Mouse (Mus musculus): ENCODE results near the gene Milr1. TPM values are rescaled to one million over a fixed set of nuclear protein-coding genes. Genes with fewer than 3 reads are reported as not detected.
A peak's percentile ranks its signal among the peaks of the same experiment; 100 is the strongest.

The Milr1 gene
- polyA plus RNA-seq, 2 experiments = 1.9 to 2.1 TPM

DNA sequence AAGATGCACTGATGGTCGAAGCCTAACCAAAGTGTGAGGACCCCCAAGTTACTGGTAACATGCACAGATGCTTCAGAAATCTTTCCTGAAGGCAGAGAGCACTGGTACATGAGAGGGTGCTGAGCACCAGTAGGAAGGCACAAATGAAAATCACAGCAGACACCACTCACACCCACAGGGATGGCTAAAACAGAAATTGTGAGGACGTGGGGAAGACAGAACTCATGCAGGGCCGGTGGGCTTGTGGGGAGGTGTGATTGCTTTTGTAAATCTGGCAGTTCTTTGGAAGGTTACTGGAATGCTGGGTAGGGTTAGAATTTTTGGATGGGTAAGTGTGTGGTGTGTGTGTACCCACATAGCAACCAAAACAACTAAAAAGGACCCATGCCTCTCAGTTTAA is 66.1 kb downstream of the Milr1 start:
- no peak for TF ChIP-seq POLR2A (IDR thresholded peaks at IDR 0.05; ENCODE audit: borderline replicate concordance, extremely low read depth, insufficient read depth, insufficient read length)
- H3K9me3 ChIP-seq (ENCODE audit: control insufficient read depth, low read length) = no peaks in the 10 kb centered on the region
- DNase-seq (ENCODE audit: low spot score) (no peak), ATAC-seq (ENCODE audit: low FRiP score, low read depth) (no peak)
- H3K4me1 ChIP-seq (ENCODE audit: control insufficient read depth, insufficient read depth, low read length) = peaks cover 12% of the 10 kb centered on the region
- H3K4me2 ChIP-seq (replicated peaks; ENCODE audit: low read depth, low read length, severe bottlenecking) = no peak overlapping the region
- no peaks in the 10 kb centered on the region for H3K27me3 ChIP-seq (ENCODE audit: control insufficient read depth, insufficient read depth, low read length)
- 77% methylated on average over 3 of the region's 3 CpGs for WGBS
- no peak overlapping the region for H3K4me3 ChIP-seq (replicated peaks; ENCODE audit: low read length)
- H3K27ac ChIP-seq (replicated peaks; ENCODE audit: low read depth, low read length) = no peak overlapping the region
- H3K36me3 ChIP-seq (ENCODE audit: control insufficient read depth, insufficient read depth, low read length) = peaks cover 92% of the 10 kb centered on the region
- no peak overlapping the region for H3K9ac ChIP-seq (ENCODE audit: low read depth, low read length, severe bottlenecking)

DNA sequence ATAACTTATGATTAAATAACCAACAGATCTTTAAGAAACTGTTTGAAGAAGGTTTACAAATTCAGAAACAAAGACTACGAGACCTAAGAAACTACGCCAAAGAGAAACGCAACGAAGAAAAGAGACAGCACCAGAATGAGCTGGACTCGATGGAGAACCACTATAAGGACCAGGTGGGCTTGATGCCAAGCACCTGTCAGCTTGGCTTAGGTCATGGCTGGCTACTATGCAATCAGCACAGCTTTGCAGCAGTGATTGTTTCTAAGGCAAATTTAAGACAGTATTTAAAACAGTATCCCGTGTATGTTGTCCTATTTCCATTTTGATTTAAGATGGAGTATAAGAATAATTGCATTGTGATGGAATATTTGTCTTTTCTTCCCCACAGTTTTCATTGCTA is 66.8 kb downstream of the Milr1 start:
- WGBS = 85% methylated on average over 6 of the region's 6 CpGs
- TF ChIP-seq POLR2A (IDR thresholded peaks at IDR 0.05; ENCODE audit: borderline replicate concordance, extremely low read depth, insufficient read depth, insufficient read length) = no peak
- no peak overlapping the region for H3K4me2 ChIP-seq (replicated peaks; ENCODE audit: low read depth, low read length, severe bottlenecking)
- H3K4me3 ChIP-seq (replicated peaks; ENCODE audit: low read length) = no peak overlapping the region
- H3K27ac ChIP-seq (replicated peaks; ENCODE audit: low read depth, low read length) = no peak overlapping the region
- H3K9ac ChIP-seq (ENCODE audit: low read depth, low read length, severe bottlenecking) = no peak overlapping the region
- ATAC-seq (ENCODE audit: low FRiP score, low read depth) (no peak), DNase-seq (ENCODE audit: low spot score) (no peak)
- H3K4me1 ChIP-seq (ENCODE audit: control insufficient read depth, insufficient read depth, low read length) = peaks cover 12% of the 10 kb centered on the region
- H3K36me3 ChIP-seq (ENCODE audit: control insufficient read depth, insufficient read depth, low read length) = peaks cover 92% of the 10 kb centered on the region
- no peaks in the 10 kb centered on the region for H3K9me3 ChIP-seq (ENCODE audit: control insufficient read depth, low read length)
- no peaks in the 10 kb centered on the region for H3K27me3 ChIP-seq (ENCODE audit: control insufficient read depth, insufficient read depth, low read length)

DNA sequence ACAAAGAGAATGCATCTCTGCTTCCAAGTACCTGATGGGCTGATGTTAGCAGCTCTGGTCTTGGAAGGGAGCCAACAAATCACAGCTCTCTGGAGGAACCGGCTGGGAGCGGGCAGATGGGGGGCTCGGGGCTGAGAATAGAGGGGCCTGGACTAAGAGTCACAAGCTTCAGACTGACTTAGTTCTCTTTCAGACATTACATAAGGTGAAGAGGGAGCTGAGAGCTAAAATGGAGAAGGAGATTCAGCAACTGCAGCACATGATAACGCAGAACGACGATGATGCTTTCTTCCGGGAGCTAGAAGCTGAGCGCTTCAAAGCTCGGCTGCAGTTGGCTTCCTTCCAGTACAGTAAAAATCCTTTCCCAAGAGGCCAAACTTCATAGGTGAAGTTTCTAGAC is 67.3 kb downstream of the Milr1 start:
- ATAC-seq (ENCODE audit: low FRiP score, low read depth) (peak; percentile 53; the same call in 1 of the 2 replicates), DNase-seq (ENCODE audit: low spot score) (peak; percentile 66)
- WGBS = 24% methylated on average over 9 of the region's 9 CpGs
- peaks cover 91% of the 10 kb centered on the region for H3K36me3 ChIP-seq (ENCODE audit: control insufficient read depth, insufficient read depth, low read length)
- H3K9me3 ChIP-seq (ENCODE audit: control insufficient read depth, low read length) = no peaks in the 10 kb centered on the region
- no peak overlapping the region for H3K4me2 ChIP-seq (replicated peaks; ENCODE audit: low read depth, low read length, severe bottlenecking)
- peaks cover 12% of the 10 kb centered on the region for H3K4me1 ChIP-seq (ENCODE audit: control insufficient read depth, insufficient read depth, low read length)
- no peak overlapping the region for H3K27ac ChIP-seq (replicated peaks; ENCODE audit: low read depth, low read length)
- no peak for TF ChIP-seq POLR2A (IDR thresholded peaks at IDR 0.05; ENCODE audit: borderline replicate concordance, extremely low read depth, insufficient read depth, insufficient read length)
- no peak overlapping the region for H3K9ac ChIP-seq (ENCODE audit: low read depth, low read length, severe bottlenecking)
- no peaks in the 10 kb centered on the region for H3K27me3 ChIP-seq (ENCODE audit: control insufficient read depth, insufficient read depth, low read length)
- H3K4me3 ChIP-seq (replicated peaks; ENCODE audit: low read length) = no peak overlapping the region

Small RNA genes within 50 kb of the gene (microRNA-seq; reads per million reads assigned to microRNA genes)
- not detected for gene Gm25994
- gene Mir3064 = 4.8 reads per million, percentile 13 among the genes with 10 or more reads in this experiment

Other genes starting within 250 kb of the Milr1 start
- gene Tex2, start 137.8 kb upstream of the Milr1 start, polyA plus RNA-seq (2012; rRNA removed) = 8.0 and 8.7 TPM in 2 replicates
- gene Tex2, start 137.8 kb upstream of the Milr1 start, polyA plus RNA-seq (2014; fragmentation: Nextera tagmentation; extraction: Ambion mirVana) = 10.1 and 10.8 TPM in 2 replicates
- gene Pecam1, start 598 bp upstream of the Milr1 start, polyA plus RNA-seq (2012; rRNA removed) = 39.0 and 44.2 TPM in 2 replicates
- 39.0 and 40.5 TPM in 2 replicates for gene Pecam1, start 598 bp upstream of the Milr1 start, polyA plus RNA-seq (2014; fragmentation: Nextera tagmentation; extraction: Ambion mirVana)
- gene Polg2, start 28.3 kb downstream of the Milr1 start, polyA plus RNA-seq (2012; rRNA removed) = 13.6 and 13.7 TPM in 2 replicates
- gene Polg2, start 28.3 kb downstream of the Milr1 start, polyA plus RNA-seq (2014; fragmentation: Nextera tagmentation; extraction: Ambion mirVana) = 12.7 and 13.7 TPM in 2 replicates
- gene Ddx5, start 38.0 kb downstream of the Milr1 start, polyA plus RNA-seq (2012; rRNA removed) = 461 and 503 TPM in 2 replicates
- gene Ddx5, start 38.0 kb downstream of the Milr1 start, polyA plus RNA-seq (2014; fragmentation: Nextera tagmentation; extraction: Ambion mirVana) = 351 and 367 TPM in 2 replicates
- 24.3 and 32.6 TPM in 2 replicates for gene Cep95, start 38.0 kb downstream of the Milr1 start, polyA plus RNA-seq (2012; rRNA removed)
- gene Cep95, start 38.0 kb downstream of the Milr1 start, polyA plus RNA-seq (2014; fragmentation: Nextera tagmentation; extraction: Ambion mirVana) = 16.1 and 20.6 TPM in 2 replicates
- gene Smurf2, start 169.5 kb downstream of the Milr1 start, polyA plus RNA-seq (2012; rRNA removed) = 22.1 and 24.0 TPM in 2 replicates
- gene Smurf2, start 169.5 kb downstream of the Milr1 start, polyA plus RNA-seq (2014; fragmentation: Nextera tagmentation; extraction: Ambion mirVana) = 21.2 and 22.4 TPM in 2 replicates
- gene Kpna2, start 248.3 kb downstream of the Milr1 start, polyA plus RNA-seq (2012; rRNA removed) = 194 and 224 TPM in 2 replicates
- gene Kpna2, start 248.3 kb downstream of the Milr1 start, polyA plus RNA-seq (2014; fragmentation: Nextera tagmentation; extraction: Ambion mirVana) = 291 and 311 TPM in 2 replicates